Mouse (Mus musculus) MEL (cell line): Measurements from ENCODE around the gene Trem1.

Experiments used
- CTCF ChIP-seq, 3 experiments: IDR thresholded peaks in 2 of 3; conservative IDR thresholded peaks in 1 of 3; 2 replicates each; pipeline ENCODE4 v1.5.1; 2011 to 2012; ENCODE audit warnings: low read length in 3 of 3, low read depth in 2 of 3, mild to moderate bottlenecking in 2 of 3, improper control_type of control experiment in 1 of 3, inconsistent platforms in 1 of 3, mixed read lengths in 1 of 3, moderate library complexity in 1 of 3; ENCODE audit not compliant: control insufficient read depth in 1 of 3, insufficient read depth in 1 of 3, poor library complexity in 1 of 3, severe bottlenecking in 1 of 3
- E2F4 ChIP-seq: IDR thresholded peaks from 2 replicates; pipeline ENCODE4 v1.6.1; 2011; ENCODE audit warnings: low read depth, low read length, improper control_type of control experiment, borderline replicate concordance
- HCFC1 ChIP-seq: IDR thresholded peaks from 2 replicates; pipeline ENCODE4 v1.6.1; 2012; ENCODE audit warnings: low read depth, mild to moderate bottlenecking, inconsistent platforms, low read length, improper control_type of control experiment, moderate library complexity
- TAL1 ChIP-seq: IDR thresholded peaks from 2 replicates; pipeline ENCODE4 v1.6.1; 2012; ENCODE audit warnings: mild to moderate bottlenecking, inconsistent platforms, low read length, moderate library complexity, mixed read lengths
- USF1 ChIP-seq: IDR thresholded peaks from 2 replicates; pipeline ENCODE4 v1.6.1; 2014; ENCODE audit warnings: low read depth, mild to moderate bottlenecking, inconsistent platforms, low read length, improper control_type of control experiment, moderate library complexity
- ZC3H11A ChIP-seq: IDR thresholded peaks from 2 replicates; pipeline ENCODE4 v1.6.1; 2012; ENCODE audit warnings: low read depth, mild to moderate bottlenecking, inconsistent platforms, low read length, improper control_type of control experiment
- ZMIZ1 ChIP-seq: IDR thresholded peaks from 2 replicates; pipeline ENCODE4 v1.6.1; 2012; ENCODE audit warnings: low read depth, mild to moderate bottlenecking, inconsistent platforms, low read length, improper control_type of control experiment, moderate library complexity
- ZNF384 ChIP-seq: IDR thresholded peaks from 2 replicates; pipeline ENCODE4 v1.6.1; 2012; ENCODE audit warnings: low read depth, mild to moderate bottlenecking, inconsistent platforms, low read length, improper control_type of control experiment

- TF ChIP-seq E2F4 (no peak), ZC3H11A (no peak), HCFC1 (no peak), CTCF (IDR thresholded peaks at IDR 0.05 in 2 of 3, conservative IDR thresholded peaks at IDR 0.05 in 1 of 3; ENCODE audit: control insufficient read depth in 1 of 3, insufficient read depth in 1 of 3, low read depth in 2 of 3, low read length in 3 of 3, poor library complexity in 1 of 3, severe bottlenecking in 1 of 3) (no peak), ZMIZ1 (no peak), ZNF384 (no peak), USF1 (no peak), TAL1 (no peak)
These were observed 32.1 kb downstream of the Trem1 start for GRCm38 (mm10) chr17:48264662-48265061.
